Mouse (Mus musculus): ENCODE results near the gene Vps13d.
A peak's percentile ranks its signal among the peaks of the same experiment; 100 is the strongest.

The Vps13d gene

DNA sequence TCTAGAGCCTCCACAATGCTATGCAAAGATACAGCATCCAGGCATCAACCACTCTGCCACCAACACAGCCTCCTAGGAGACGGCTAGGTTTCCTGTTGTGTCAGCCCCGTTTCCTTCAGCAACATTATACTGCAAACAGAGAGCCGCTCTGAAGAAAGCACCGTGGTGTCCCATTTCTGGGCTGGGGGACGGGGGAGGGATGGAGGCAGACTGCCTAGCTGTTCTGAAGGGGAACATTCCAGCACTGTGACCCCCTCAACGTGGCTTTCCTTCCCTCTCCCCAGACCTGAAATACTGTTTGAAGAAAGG lies 195.3 kb downstream of the Vps13d start:
- DNase-seq = no peak

DNA sequence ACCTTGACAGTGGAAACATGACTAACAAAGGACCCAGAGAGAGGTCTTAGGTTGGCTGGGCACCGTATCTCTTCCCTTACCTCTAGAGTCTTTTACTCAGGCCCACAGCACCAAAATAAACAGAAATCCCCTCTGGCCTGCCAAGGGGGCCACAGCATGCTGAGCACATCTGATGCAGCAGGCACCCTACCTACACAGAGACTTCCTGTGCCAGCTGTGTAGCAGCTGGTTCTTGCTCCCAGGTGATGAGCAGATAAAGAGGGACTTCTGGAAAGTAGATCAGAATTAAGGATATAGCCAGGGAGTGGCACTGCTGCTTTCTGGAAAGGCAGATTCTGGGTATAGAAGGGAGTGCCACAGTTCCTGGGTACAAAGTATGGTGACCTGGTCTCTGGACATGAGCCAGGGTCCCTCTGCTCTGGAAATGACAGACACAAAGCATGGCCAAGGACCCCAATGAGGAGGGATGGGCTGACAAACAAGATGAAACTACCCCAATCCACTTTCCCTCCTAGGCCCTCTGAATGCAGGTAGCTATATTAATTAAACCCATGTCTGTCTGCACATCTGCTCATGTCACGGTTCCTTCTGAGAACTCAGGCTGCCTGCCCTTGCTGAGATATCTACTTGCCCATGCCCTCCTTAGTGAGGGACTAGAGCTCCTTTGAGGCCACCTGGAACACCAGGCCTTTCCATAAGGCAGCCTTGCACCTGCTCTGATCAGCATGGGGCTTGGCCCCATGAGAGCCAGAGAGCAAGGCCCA lies 195.8 kb downstream of the Vps13d start:
- no peak for DNase-seq

DNA sequence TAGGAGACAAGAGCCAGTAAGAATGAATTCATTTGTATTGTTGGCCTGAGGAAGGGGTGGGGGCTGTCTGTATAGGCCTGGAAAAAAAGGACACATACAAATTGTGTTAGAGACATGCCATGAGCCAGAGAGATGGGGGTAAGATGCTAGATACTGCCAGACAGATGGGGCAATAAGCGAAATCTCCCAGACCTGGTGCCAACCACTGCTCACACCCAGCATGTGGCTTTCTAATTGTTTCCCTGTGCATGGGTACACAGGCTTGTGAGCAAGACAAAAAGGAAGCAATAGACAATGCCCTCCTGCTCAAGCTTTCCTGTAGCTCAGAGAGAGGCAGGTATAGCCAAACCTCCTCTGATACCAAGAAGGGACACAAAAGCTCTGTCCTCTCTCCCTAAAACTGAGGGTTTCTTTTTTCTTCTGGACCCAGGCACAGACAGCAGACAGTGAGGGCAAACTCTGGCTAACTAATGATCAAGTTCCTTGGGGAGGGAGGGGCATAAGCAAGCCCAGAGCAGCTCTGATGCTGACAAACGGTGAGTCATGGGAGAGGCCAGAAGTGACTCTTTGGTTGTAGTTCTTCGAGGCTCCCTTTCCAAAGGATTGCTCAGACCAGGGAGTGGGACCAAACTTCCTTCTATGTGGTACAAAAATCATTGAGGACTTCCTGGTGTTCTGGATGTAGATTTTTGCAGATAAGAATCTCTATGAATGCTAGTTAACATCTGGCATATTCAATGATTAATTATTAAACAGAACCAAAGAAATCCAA lies 196.7 kb downstream of the Vps13d start:
- DNase-seq = no peak

DNA sequence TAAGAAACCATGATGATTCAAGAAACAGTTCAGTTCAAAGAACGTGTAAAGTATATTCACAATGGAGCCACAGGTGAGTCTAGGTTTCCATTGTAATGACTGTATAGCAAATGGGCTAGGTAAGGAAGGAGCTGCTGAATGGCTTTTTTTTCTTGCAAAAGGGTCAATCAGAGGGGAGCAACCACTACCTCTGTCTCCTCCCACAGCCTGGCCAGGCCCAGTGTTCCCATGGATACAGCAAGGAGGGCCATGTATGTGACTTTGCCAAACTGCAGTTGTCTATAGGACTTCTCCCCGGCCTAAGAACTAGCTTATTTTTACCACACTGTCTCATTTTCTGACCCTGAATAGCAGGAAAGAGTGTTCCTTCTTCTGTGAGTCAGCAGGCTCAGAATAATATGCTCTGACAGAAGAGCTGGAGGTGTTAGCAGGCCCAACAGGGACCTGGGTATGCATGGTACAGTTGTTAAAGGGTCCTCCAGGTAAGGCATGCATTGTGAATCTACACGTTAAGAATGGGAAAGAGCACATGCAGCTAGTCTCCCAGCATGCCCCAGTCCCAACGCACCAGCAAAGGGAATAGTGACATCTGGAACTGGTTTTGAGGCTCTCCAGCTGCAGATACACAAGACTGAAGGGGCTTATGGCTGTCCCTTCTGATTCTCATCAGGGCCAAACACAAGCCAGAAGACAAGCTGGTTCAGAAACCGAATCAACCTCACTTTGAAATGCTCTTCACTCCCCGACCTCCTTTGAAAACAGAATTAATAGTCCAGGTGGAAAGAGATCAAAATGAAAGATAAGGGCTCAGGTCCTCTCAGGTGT lies 197.6 kb downstream of the Vps13d start:
- DNase-seq = no peak

GRCm38 (mm10) chr4:144995826-144996225 lies 199.0 kb downstream of the Vps13d start:
- no peak for DNase-seq

- DNase-seq = no peak
Measured at GRCm38 (mm10) chr4:144993047-144993917, 201.5 kb downstream of the Vps13d start.

GRCm38 (mm10) chr4:144992413-144992812 lies 202.4 kb downstream of the Vps13d start:
- no peak for DNase-seq

- DNase-seq = no peak
Measured at GRCm38 (mm10) chr4:144988443-144989206, 206.2 kb downstream of the Vps13d start.

- DNase-seq = no peak
Measured at GRCm38 (mm10) chr4:144986016-144986805, 208.6 kb downstream of the Vps13d start.

GRCm38 (mm10) chr4:144983821-144984371 lies 210.9 kb downstream of the Vps13d start:
- DNase-seq = no peak

DNA sequence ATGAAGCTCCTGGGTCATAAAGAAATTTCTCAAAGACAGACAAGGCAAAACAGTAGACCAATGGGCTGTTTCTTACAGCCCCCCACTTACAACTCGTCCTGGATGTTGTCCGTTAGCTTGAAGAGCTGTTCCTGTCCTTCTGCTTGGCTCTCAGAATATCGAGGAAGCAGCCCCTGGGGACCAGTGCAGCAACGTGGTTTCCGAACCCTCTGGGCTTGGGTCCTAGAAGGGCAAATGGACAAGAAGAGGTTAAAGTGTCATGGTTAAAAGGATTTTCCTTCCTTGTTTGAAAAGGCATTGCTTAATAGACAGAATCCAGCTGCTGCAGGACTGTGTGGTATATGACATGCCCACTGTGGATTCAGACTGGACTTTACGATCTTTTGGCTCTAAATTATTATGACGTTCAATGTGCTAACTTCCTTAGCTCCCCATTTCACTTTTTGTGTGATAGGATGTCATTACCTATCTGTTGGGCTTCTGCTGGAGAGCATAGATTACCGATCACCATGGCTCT lies 211.5 kb downstream of the Vps13d start:
- no peak for DNase-seq

DNA sequence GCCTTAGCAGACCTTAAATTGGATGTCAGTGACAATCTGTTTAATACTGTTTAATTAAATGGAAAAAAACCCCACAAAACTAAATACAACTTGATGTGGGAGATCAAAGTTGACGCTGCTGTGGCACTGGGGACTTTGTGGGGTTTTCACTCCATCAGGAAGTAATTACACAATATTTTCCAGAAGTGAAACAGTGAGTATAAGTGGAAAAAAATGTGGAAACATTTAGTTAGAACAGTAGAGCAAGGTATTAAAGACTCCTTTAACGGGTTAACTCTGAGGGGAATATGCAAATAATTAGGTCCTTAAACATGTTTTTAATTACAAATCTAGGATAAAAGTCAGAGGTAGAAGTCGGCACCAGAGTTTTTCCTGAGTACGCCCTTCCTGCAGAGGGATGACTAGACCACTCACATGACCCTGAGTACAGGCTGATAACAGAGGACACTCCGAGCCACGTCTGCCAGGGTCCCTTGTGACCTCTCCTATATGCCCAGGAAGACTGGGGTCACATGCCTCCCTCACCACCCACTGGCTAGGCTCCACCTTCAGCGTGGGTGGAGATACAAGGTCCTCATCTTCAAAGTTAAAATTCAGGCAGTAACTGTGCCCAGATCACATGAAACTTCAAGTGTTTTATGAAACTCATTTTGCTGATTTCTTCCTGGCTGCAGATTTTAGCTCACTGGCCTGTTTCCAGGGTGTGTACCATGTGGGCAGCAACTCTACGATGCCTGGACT lies 213.8 kb downstream of the Vps13d start:
- DNase-seq = no peak

GRCm38 (mm10) chr4:144980110-144980509 lies 214.7 kb downstream of the Vps13d start:
- DNase-seq = no peak

DNA sequence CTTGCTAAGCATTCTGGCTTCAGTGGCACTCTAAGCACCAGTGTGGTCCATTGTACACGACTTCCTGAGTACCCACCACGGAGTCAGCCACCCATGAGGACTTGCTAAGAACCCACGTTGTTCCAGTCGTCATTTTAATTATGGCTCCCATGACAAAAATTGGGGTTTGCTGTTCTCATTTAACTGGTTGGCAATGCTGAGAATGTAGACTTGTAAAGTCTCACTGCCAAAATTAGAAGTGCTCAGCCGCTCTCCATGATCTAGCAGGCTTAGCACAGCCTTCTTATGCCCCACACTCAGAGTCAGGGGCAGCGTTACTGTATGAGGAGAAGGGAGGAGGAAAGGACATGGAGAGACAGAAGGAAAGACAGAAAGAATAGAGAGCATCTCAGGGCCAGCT lies 216.8 kb downstream of the Vps13d start:
- no peak for DNase-seq

GRCm38 (mm10) chr4:144977057-144977456 lies 217.7 kb downstream of the Vps13d start:
- DNase-seq = no peak

DNA sequence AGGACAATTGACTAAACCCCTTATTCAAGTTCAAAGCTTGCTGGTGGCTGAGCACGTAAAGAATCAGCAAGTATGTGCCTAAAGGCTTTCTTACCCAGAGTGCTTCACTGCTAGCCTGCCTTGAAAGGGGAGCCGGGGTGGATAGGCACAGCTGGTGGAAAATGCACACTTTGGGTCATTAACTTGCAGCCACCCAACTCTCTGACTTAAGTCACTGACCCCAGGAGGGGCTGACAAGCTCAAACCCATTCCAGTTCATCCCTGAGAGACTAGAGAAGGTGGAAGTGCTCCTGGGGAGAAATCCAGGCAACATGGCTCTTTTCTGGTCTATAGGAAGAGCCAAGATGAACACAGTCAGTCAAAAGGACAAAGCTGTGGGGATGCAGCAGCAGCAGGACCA lies 219.3 kb downstream of the Vps13d start:
- DNase-seq = no peak

GRCm38 (mm10) chr4:144974458-144974857 lies 220.3 kb downstream of the Vps13d start:
- no peak for DNase-seq

- peak; percentile 75 to 84 for DNase-seq
Measured at GRCm38 (mm10) chr4:144972948-144973720, 221.7 kb downstream of the Vps13d start.

DNA sequence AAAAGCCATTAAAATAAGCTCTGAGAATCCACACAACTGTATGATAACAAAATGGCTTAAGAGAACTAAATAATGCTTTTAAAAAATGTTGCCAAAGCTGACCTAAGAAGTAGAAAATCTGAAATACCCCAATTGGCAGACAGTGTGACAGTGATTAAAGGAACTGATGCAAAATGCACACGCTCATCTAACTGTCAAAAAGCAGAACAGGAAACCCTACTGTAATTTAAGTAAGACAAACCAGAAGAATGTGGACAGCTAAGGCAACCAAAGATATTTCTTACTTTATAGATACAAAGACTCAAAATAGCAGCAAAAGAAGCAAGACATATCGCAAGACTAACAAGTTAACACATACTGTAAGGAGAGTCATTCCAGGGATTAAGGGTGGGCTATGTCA lies 223.8 kb downstream of the Vps13d start:
- no peak for DNase-seq

Measured in cerebellum, postnatal 25 days (tissue).